Mouse (Mus musculus): Measurements from ENCODE around the gene H2al1h. TPM values are rescaled to one million over a fixed set of nuclear protein-coding genes. Genes with fewer than 3 reads are reported as not detected.
"Not testable (repeated sequence)": the region's sequence is repeated elsewhere in the genome, so short reads cannot be mapped to it uniquely, and the experiment has no call there.

The H2al1h gene
- polyA plus RNA-seq, 1 experiment: not detected

GRCm38 (mm10) chrX:11324359-11324758 is 3.1 kb downstream of the H2al1h start, which contains the start of gene H2al1i:
H2al1i (plus strand) TSS chrX:11324659.
- H3K4me1 ChIP-seq (ENCODE audit: control insufficient read depth, insufficient read depth, low read length); H3K4me3 ChIP-seq (replicated peaks; ENCODE audit: control insufficient read depth, low read depth, low read length); H3K27ac ChIP-seq (ENCODE audit: control insufficient read depth, insufficient read depth, low read depth, low read length, poor library complexity): not testable (repeated sequence)
- no CpG with 5 or more reads among the region's 5 CpGs for WGBS

GRCm38 (mm10) chrX:11327522-11327921 is 6.2 kb downstream of the H2al1h start, which contains the start of gene H2al1j:
H2al1j (plus strand) TSS chrX:11327822.
- WGBS: 84% methylated on average over 2 of the region's 2 CpGs
- H3K4me1 ChIP-seq (ENCODE audit: control insufficient read depth, insufficient read depth, low read length); H3K4me3 ChIP-seq (replicated peaks; ENCODE audit: control insufficient read depth, low read depth, low read length); H3K27ac ChIP-seq (ENCODE audit: control insufficient read depth, insufficient read depth, low read depth, low read length, poor library complexity): not testable (repeated sequence)

GRCm38 (mm10) chrX:11345762-11346161 is 24.5 kb downstream of the H2al1h start:
- 73% methylated on average over 9 of the region's 9 CpGs for WGBS
- TF ChIP-seq CTCF (IDR thresholded peaks at IDR 0.05; ENCODE audit: control insufficient read depth, insufficient read depth, low read length) (no peak), POLR2A (IDR thresholded peaks at IDR 0.05; ENCODE audit: borderline replicate concordance, control insufficient read depth, low read depth, low read length) (no peak)
- no peak overlapping the region for H3K27ac ChIP-seq (ENCODE audit: control insufficient read depth, insufficient read depth, low read depth, low read length, poor library complexity)
- H3K4me3 ChIP-seq (replicated peaks; ENCODE audit: control insufficient read depth, low read depth, low read length): no peak overlapping the region
- H3K4me1 ChIP-seq (ENCODE audit: control insufficient read depth, insufficient read depth, low read length): no peaks in the 10 kb centered on the region

GRCm38 (mm10) chrX:11346756-11347155 is 25.5 kb downstream of the H2al1h start:
- no peaks in the 10 kb centered on the region for H3K4me1 ChIP-seq (ENCODE audit: control insufficient read depth, insufficient read depth, low read length)
- TF ChIP-seq POLR2A (IDR thresholded peaks at IDR 0.05; ENCODE audit: borderline replicate concordance, control insufficient read depth, low read depth, low read length): no peak
- TF ChIP-seq CTCF (IDR thresholded peaks at IDR 0.05; ENCODE audit: control insufficient read depth, insufficient read depth, low read length): no peak
- WGBS: 82% methylated on average over 3 of the region's 3 CpGs

GRCm38 (mm10) chrX:11360823-11361222 is 39.5 kb downstream of the H2al1h start:
- peaks cover 1% of the 10 kb centered on the region; the same call in 1 of the 2 replicates for H3K4me1 ChIP-seq (ENCODE audit: control insufficient read depth, insufficient read depth, low read length)
- H3K4me3 ChIP-seq (replicated peaks; ENCODE audit: control insufficient read depth, low read depth, low read length): no peak overlapping the region
- no peak for TF ChIP-seq CTCF (IDR thresholded peaks at IDR 0.05; ENCODE audit: control insufficient read depth, insufficient read depth, low read length)
- no peak for TF ChIP-seq POLR2A (IDR thresholded peaks at IDR 0.05; ENCODE audit: borderline replicate concordance, control insufficient read depth, low read depth, low read length)
- no peak overlapping the region for H3K27ac ChIP-seq (ENCODE audit: control insufficient read depth, insufficient read depth, low read depth, low read length, poor library complexity)
- WGBS: 22% methylated on average over 6 of the region's 6 CpGs

More at GRCm38 (mm10) chrX:11346756-11347155, 25.5 kb downstream of the H2al1h start:
- no peak overlapping the region for H3K27ac ChIP-seq (ENCODE audit: control insufficient read depth, insufficient read depth, low read depth, low read length, poor library complexity)
- H3K4me3 ChIP-seq (replicated peaks; ENCODE audit: control insufficient read depth, low read depth, low read length): no peak overlapping the region

GRCm38 (mm10) chrX:11361261-11361660 is 40.0 kb downstream of the H2al1h start:
- TF ChIP-seq POLR2A (IDR thresholded peaks at IDR 0.05; ENCODE audit: borderline replicate concordance, control insufficient read depth, low read depth, low read length): no peak
- TF ChIP-seq CTCF (IDR thresholded peaks at IDR 0.05; ENCODE audit: control insufficient read depth, insufficient read depth, low read length): no peak
- Histone ChIP-seq H3K4me1 (ENCODE audit: control insufficient read depth, insufficient read depth, low read length) (peaks cover 1% of the 10 kb centered on the region; the same call in 1 of the 2 replicates), H3K4me3 (replicated peaks; ENCODE audit: control insufficient read depth, low read depth, low read length) (no peak overlapping the region), H3K27ac (ENCODE audit: control insufficient read depth, insufficient read depth, low read depth, low read length, poor library complexity) (no peak overlapping the region)
- 14% methylated on average over 2 of the region's 2 CpGs for WGBS

GRCm38 (mm10) chrX:11363890-11364289 is 42.6 kb downstream of the H2al1h start:
- TF ChIP-seq POLR2A (IDR thresholded peaks at IDR 0.05; ENCODE audit: borderline replicate concordance, control insufficient read depth, low read depth, low read length) (no peak), CTCF (IDR thresholded peaks at IDR 0.05; ENCODE audit: control insufficient read depth, insufficient read depth, low read length) (no peak)
- Histone ChIP-seq H3K4me3 (replicated peaks; ENCODE audit: control insufficient read depth, low read depth, low read length) (no peak overlapping the region), H3K27ac (ENCODE audit: control insufficient read depth, insufficient read depth, low read depth, low read length, poor library complexity) (no peak overlapping the region), H3K4me1 (ENCODE audit: control insufficient read depth, insufficient read depth, low read length) (peaks cover 1% of the 10 kb centered on the region; the same call in 1 of the 2 replicates)
- WGBS: 59% methylated on average over 6 of the region's 6 CpGs

GRCm38 (mm10) chrX:11365151-11365550 is 43.9 kb downstream of the H2al1h start:
- Histone ChIP-seq H3K27ac (ENCODE audit: control insufficient read depth, insufficient read depth, low read depth, low read length, poor library complexity) (no peak overlapping the region), H3K4me1 (ENCODE audit: control insufficient read depth, insufficient read depth, low read length) (peaks cover 1% of the 10 kb centered on the region; the same call in 1 of the 2 replicates), H3K4me3 (replicated peaks; ENCODE audit: control insufficient read depth, low read depth, low read length) (no peak overlapping the region)
- 66% methylated on average over 12 of the region's 12 CpGs for WGBS
- TF ChIP-seq POLR2A (IDR thresholded peaks at IDR 0.05; ENCODE audit: borderline replicate concordance, control insufficient read depth, low read depth, low read length) (no peak), CTCF (IDR thresholded peaks at IDR 0.05; ENCODE audit: control insufficient read depth, insufficient read depth, low read length) (no peak)

Other genes starting within 250 kb of the H2al1h start
- gene H2al1a, start 22.2 kb upstream of the H2al1h start, polyA plus RNA-seq (2011; ENCODE audit: insufficient read depth, insufficient read length, low replicate concordance, missing spikeins): not detected in 2 replicates
- not detected in 2 replicates for gene H2al1b, start 19.1 kb upstream of the H2al1h start, polyA plus RNA-seq (2011; ENCODE audit: insufficient read depth, insufficient read length, low replicate concordance, missing spikeins)
- gene H2al1c, start 15.8 kb upstream of the H2al1h start, polyA plus RNA-seq (2011; ENCODE audit: insufficient read depth, insufficient read length, low replicate concordance, missing spikeins): not detected in 2 replicates
- not detected in 2 replicates for gene H2al1d, start 12.7 kb upstream of the H2al1h start, polyA plus RNA-seq (2011; ENCODE audit: insufficient read depth, insufficient read length, low replicate concordance, missing spikeins)
- gene H2al1e, start 9.6 kb upstream of the H2al1h start, polyA plus RNA-seq (2011; ENCODE audit: insufficient read depth, insufficient read length, low replicate concordance, missing spikeins): 3.4 TPM in 1 of 2 replicates, not detected in the other
- not detected in 2 replicates for gene H2al1f, start 6.3 kb upstream of the H2al1h start, polyA plus RNA-seq (2011; ENCODE audit: insufficient read depth, insufficient read length, low replicate concordance, missing spikeins)
- not detected in 2 replicates for gene H2al1g, start 3.2 kb upstream of the H2al1h start, polyA plus RNA-seq (2011; ENCODE audit: insufficient read depth, insufficient read length, low replicate concordance, missing spikeins)
- gene H2al1i, start 3.2 kb downstream of the H2al1h start, polyA plus RNA-seq (2011; ENCODE audit: insufficient read depth, insufficient read length, low replicate concordance, missing spikeins): not detected in 2 replicates
- gene H2al1j, start 6.3 kb downstream of the H2al1h start, polyA plus RNA-seq (2011; ENCODE audit: insufficient read depth, insufficient read length, low replicate concordance, missing spikeins): not detected in 2 replicates